ENCODE assay signal across 25 mouse cellular contexts in genomic region chr2:85532082-85532778, GRCm38 (mm10). TPM values are rescaled to one million over a fixed set of nuclear protein-coding genes. Genes with fewer than 3 reads are reported as not detected.
DNase-seq lines count a peak whose midpoint lies in the region; ATAC-seq lines count a peak whose summit lies in the region.
"Had no signal": no experiment of that assay in that cellular context is flagged by ENCODE, and none has a peak within 500 bp of the region (broad histone marks: within the 10 kb centered on the region; RNA-seq: fewer than 3 reads in every experiment).

No protein-coding gene starts in this region.

- no peak for DNase-seq in lung, postnatal 4 days
- peak; percentile 19 for DNase-seq in large intestine, adult 2 months (ENCODE audit: low read depth, low spot score)
- DNase-seq in layer of hippocampus, adult 8-10 months (ENCODE audit: low spot score in 2 of 2): no peak
- no peak for DNase-seq in cerebellum, postnatal 36 days
- DNase-seq: adrenal gland, postnatal 14 days; cerebellum, adult 11-12 months; cerebellum, adult 9-10 months; gastrocnemius, postnatal 10 days; heart, adult 2 months had no signal

- no peaks in the 10 kb centered on the region for H3K36me3 ChIP-seq in lung, embryonic 15.5 days
- H3K36me3 ChIP-seq in stomach, embryonic 14.5 days (ENCODE audit: control insufficient read depth, insufficient read depth, low read length): no peaks in the 10 kb centered on the region
- H3K36me3 ChIP-seq: forebrain, embryonic 12.5 days; heart, embryonic 12.5 days; hindbrain, embryonic 10.5 days had no signal

- H3K9me3 ChIP-seq in lung, embryonic 15.5 days: no peaks in the 10 kb centered on the region
- no peaks in the 10 kb centered on the region for H3K9me3 ChIP-seq in stomach, embryonic 14.5 days (ENCODE audit: control insufficient read depth, low read depth, low read length)
- H3K9me3 ChIP-seq: forebrain, embryonic 12.5 days; heart, embryonic 12.5 days; hindbrain, embryonic 10.5 days had no signal

- peak; percentile 67; the same call in 1 of the 2 replicates for ATAC-seq in lung, embryonic 15.5 days (ENCODE audit: borderline replicate concordance, extremely low read depth, low FRiP score, low TSS enrichment)
- peak; percentile 62 for ATAC-seq in stomach, embryonic 14.5 days (ENCODE audit: insufficient number of reproducible peaks, insufficient read depth, low FRiP score, low read depth)
- ATAC-seq: activated CD4-positive, CD25-positive, alpha-beta regulatory T cell, adult 4 months; forebrain, embryonic 16.5 days; Patski had no signal

- H3K9ac ChIP-seq in lung, embryonic 15.5 days: no peak overlapping the region
- no peak overlapping the region for H3K9ac ChIP-seq in stomach, embryonic 14.5 days (replicated peaks; ENCODE audit: low read depth, low read length)
- H3K9ac ChIP-seq: forebrain, embryonic 12.5 days; heart, embryonic 12.5 days; hindbrain, embryonic 14.5 days had no signal

- H3K4me3 ChIP-seq in lung, embryonic 15.5 days: no peak overlapping the region
- no peak overlapping the region for H3K4me3 ChIP-seq in stomach, embryonic 14.5 days (ENCODE audit: low read depth, low read length)
- H3K4me3 ChIP-seq: forebrain, embryonic 12.5 days; heart, adult 2 months; heart, embryonic 12.5 days; hindbrain, embryonic 10.5 days had no signal

- no peaks in the 10 kb centered on the region; the same call in 1 of the 2 replicates for H3K4me1 ChIP-seq in lung, embryonic 15.5 days
- H3K4me1 ChIP-seq in stomach, embryonic 14.5 days (ENCODE audit: control insufficient read depth, insufficient read depth, low read length): no peaks in the 10 kb centered on the region
- H3K4me1 ChIP-seq: forebrain, embryonic 12.5 days; heart, embryonic 12.5 days had no signal

- H3K27me3 ChIP-seq in lung, embryonic 15.5 days: no peaks in the 10 kb centered on the region
- no peaks in the 10 kb centered on the region for H3K27me3 ChIP-seq in stomach, embryonic 14.5 days (ENCODE audit: control insufficient read depth, insufficient read depth, low read length)
- H3K27me3 ChIP-seq: forebrain, embryonic 12.5 days; heart, embryonic 12.5 days had no signal

- WGBS in lung, embryonic 15.5 days: 30% methylated on average over 2 of the region's 2 CpGs
- 19% methylated on average over 2 of the region's 2 CpGs for WGBS in large intestine, adult 2 months
- WGBS in stomach, embryonic 14.5 days: 67% methylated on average over 2 of the region's 2 CpGs

- peak overlapping the region; percentile 64; the same call in 1 of the 2 replicates for H3K27ac ChIP-seq in lung, embryonic 15.5 days
- peak overlapping the region; percentile 58; the same call in 1 of the 2 replicates for H3K27ac ChIP-seq in stomach, embryonic 14.5 days (ENCODE audit: low read length)
- H3K27ac ChIP-seq: forebrain, embryonic 12.5 days; heart, adult 2 months; hindbrain, embryonic 10.5 days; hindbrain, embryonic 14.5 days had no signal

- H3K4me2 ChIP-seq in lung, embryonic 15.5 days: no peak overlapping the region
- H3K4me2 ChIP-seq in stomach, embryonic 14.5 days (replicated peaks; ENCODE audit: low read depth, low read length): no peak overlapping the region
- H3K4me2 ChIP-seq: forebrain, embryonic 12.5 days; heart, embryonic 12.5 days; hindbrain, embryonic 14.5 days had no signal

RNA-seq across cellular contexts. Expression of gene 4833423E24Rik, which starts 13.4 kb away (rescaled TPM):
- 0.34 and 0.50 TPM in 2 replicates for polyA plus RNA-seq in lung, embryonic 15.5 days (2015; fragmentation: Nextera tagmentation; extraction: Ambion mirVana)
- not detected in 2 replicates for polyA plus RNA-seq in large intestine, adult 2 months (2012; rRNA removed)
- polyA plus RNA-seq in stomach, embryonic 14.5 days (2014; fragmentation: Nextera tagmentation; extraction: Ambion mirVana): 3.3 and 3.4 TPM in 2 replicates
- under 1 TPM; 0.18 to 0.73 (median 0.27) TPM for total RNA-seq in layer of hippocampus, adult 8-10 months (2022)
- total RNA-seq: CH12.LX; gastrocnemius, postnatal 10 days; heart, adult 2 months; heart, postnatal 25 days had no signal
- polyA plus RNA-seq: activated CD4-positive, CD25-positive, alpha-beta regulatory T cell, adult 4 months; embryonic facial prominence, embryonic 11.5 days; forebrain, embryonic 12.5 days; frontal cortex, adult 2 months; gonadal fat pad, adult 2 months; heart, embryonic 12.5 days; hindbrain, embryonic 10.5 days; Patski had no signal

RNA-seq across cellular contexts. Expression of gene Olfr996, which starts 46.8 kb away (rescaled TPM):
- polyA plus RNA-seq in lung, embryonic 15.5 days (2015; fragmentation: Nextera tagmentation; extraction: Ambion mirVana): not detected in 2 replicates
- not detected in 2 replicates for polyA plus RNA-seq in large intestine, adult 2 months (2012; rRNA removed)
- not detected in 2 replicates for polyA plus RNA-seq in stomach, embryonic 14.5 days (2014; fragmentation: Nextera tagmentation; extraction: Ambion mirVana)
- not detected for total RNA-seq in layer of hippocampus, adult 8-10 months (2022)
- total RNA-seq: adrenal gland, adult 18-20 months; adrenal gland, postnatal 14 days; CH12.LX; gastrocnemius, postnatal 10 days; heart, adult 2 months; heart, postnatal 25 days had no signal
- polyA plus RNA-seq: activated CD4-positive, CD25-positive, alpha-beta regulatory T cell, adult 4 months; embryonic facial prominence, embryonic 11.5 days; forebrain, embryonic 12.5 days; forebrain, embryonic 16.5 days; frontal cortex, adult 2 months; gonadal fat pad, adult 2 months; heart, adult 2 months; heart, embryonic 12.5 days; heart, embryonic 16.5 days; hindbrain, embryonic 10.5 days; hindbrain, embryonic 14.5 days; Patski had no signal

RNA-seq across cellular contexts. Expression of gene Olfr998, which starts 56.5 kb away (rescaled TPM):
- polyA plus RNA-seq in lung, embryonic 15.5 days (2015; fragmentation: Nextera tagmentation; extraction: Ambion mirVana): not detected in 2 replicates
- polyA plus RNA-seq in large intestine, adult 2 months (2012; rRNA removed): not detected in 2 replicates
- polyA plus RNA-seq in stomach, embryonic 14.5 days (2014; fragmentation: Nextera tagmentation; extraction: Ambion mirVana): not detected in 2 replicates
- total RNA-seq in layer of hippocampus, adult 8-10 months (2022): not detected
- total RNA-seq: adrenal gland, adult 18-20 months; adrenal gland, postnatal 14 days; CH12.LX; gastrocnemius, postnatal 10 days; heart, adult 2 months; heart, postnatal 25 days had no signal
- polyA plus RNA-seq: activated CD4-positive, CD25-positive, alpha-beta regulatory T cell, adult 4 months; embryonic facial prominence, embryonic 11.5 days; forebrain, embryonic 12.5 days; forebrain, embryonic 16.5 days; frontal cortex, adult 2 months; gonadal fat pad, adult 2 months; heart, adult 2 months; heart, embryonic 12.5 days; heart, embryonic 16.5 days; hindbrain, embryonic 10.5 days; hindbrain, embryonic 14.5 days; Patski had no signal
